Mouse (Mus musculus) cerebellum, adult 2 months (tissue): ENCODE measurements at regions not wholly inside any gene's neighbourhood (a gene's known extent, or its start where the extent isn't known, plus 50 kb on each side); places are given as distances from the start of the nearest gene placed in this dataset.

ENCODE experiments used
- CTCF ChIP-seq: fragments of 200-500 bp; IDR thresholded peaks from 2 replicates; pipeline ENCODE4 v1.5.1; 2011; ENCODE audit warnings: low read depth, mild to moderate bottlenecking, control low read depth, low read length, moderate library complexity, borderline replicate concordance; ENCODE audit not compliant: insufficient read depth
- POLR2A ChIP-seq: fragments of 200-500 bp; IDR thresholded peaks from 2 replicates; pipeline ENCODE4 v1.6.1; 2011; ENCODE audit warnings: low read length, control low read depth, borderline replicate concordance; ENCODE audit not compliant: insufficient read depth

DNA sequence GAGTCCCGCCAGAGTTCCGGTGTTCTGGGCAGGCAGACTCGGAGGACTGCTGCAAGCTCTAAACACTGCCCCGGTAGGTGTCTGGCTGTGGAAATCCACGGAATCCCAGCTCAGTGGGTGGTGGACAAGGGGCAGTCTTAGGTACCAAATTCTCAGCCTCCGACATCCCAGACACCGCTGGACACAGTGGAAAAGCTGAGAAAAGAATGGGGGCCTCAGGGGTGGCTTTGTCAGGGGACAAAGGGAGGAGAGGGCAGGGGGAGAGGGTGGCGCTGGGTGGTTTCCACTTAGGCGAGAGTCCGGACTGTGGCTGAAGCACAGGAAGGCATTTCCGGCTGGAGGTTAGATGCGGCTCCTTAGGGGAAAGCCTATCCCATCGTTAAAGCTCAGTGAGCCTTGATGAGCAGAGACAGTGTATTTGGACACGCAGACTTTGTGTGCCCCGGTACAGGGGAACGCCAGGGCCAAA is 217.5 kb upstream of the Zpld1 start:
- no peak for TF ChIP-seq POLR2A
- TF ChIP-seq CTCF: no peak
